Mouse (Mus musculus): Measurements from ENCODE around the gene Dhrs3. TPM values are rescaled to one million over a fixed set of nuclear protein-coding genes. Genes with fewer than 3 reads are reported as not detected.

The Dhrs3 gene
- total RNA-seq, 2 experiments from 2014 or later, result 11.7 to 14.1 TPM

DNA sequence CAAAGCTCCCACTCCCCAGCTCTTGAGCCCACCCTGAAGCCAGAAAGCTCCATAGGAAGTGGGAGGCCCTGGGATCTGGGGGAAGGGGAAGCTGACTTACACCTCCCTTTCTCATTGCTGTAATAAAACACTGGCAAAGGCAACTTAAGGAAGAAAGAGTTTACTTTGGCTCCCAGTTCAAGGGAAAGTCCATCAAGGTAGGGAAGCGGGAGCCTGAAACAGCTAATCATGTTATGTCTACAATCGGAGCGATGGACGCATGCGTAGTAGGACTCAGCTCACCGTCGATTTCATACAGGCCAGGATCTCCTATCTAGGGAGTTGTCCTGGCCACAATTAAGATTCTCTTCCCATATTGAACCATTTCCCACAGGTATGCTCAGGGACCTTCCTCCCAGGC, 38.5 kb downstream of the Dhrs3 start:
- no peak for ATAC-seq (replicated peaks; ENCODE audit: low FRiP score, poor library complexity, severe bottlenecking)

GRCm38 (mm10) chr4:144934501-144934900, 41.9 kb downstream of the Dhrs3 start:
- 0 out of 2 replicates have a peak, but pooled peaks have one; percentile 13 for ATAC-seq (replicated peaks; ENCODE audit: low FRiP score, poor library complexity, severe bottlenecking)

DNA sequence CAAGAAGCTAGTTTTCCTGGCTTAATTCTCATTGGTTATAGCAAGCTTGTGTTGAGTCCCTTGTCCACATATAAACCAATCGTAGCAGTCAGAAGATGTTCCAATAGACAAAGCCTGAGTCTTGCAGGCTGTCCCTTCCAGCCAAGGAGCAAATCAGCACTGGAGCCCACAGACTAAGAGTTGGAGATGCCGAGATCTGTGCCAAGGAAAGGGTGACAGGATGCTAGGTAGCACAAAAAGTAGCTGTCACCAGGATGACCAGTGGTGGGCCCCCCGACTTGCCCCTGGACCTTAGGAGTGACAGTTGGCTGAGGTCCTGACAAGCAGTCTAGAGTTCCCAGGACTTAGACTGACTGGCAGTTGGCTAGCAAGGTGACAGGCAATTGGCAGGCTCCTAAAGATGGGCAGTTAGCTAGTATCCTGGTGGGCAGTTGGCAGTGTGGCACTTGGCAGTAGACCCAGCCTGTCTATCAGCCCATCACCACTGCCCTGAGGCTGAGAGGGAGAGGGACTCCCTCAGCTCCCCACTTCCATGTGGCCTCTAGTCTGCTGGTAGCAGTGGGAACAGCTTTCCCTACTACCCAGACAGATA, 44.0 kb downstream of the Dhrs3 start:
- ATAC-seq (replicated peaks; ENCODE audit: low FRiP score, poor library complexity, severe bottlenecking), result no peak

GRCm38 (mm10) chr4:144939847-144940411, 47.3 kb downstream of the Dhrs3 start:
- ATAC-seq (replicated peaks; ENCODE audit: low FRiP score, poor library complexity, severe bottlenecking), result no peak

DNA sequence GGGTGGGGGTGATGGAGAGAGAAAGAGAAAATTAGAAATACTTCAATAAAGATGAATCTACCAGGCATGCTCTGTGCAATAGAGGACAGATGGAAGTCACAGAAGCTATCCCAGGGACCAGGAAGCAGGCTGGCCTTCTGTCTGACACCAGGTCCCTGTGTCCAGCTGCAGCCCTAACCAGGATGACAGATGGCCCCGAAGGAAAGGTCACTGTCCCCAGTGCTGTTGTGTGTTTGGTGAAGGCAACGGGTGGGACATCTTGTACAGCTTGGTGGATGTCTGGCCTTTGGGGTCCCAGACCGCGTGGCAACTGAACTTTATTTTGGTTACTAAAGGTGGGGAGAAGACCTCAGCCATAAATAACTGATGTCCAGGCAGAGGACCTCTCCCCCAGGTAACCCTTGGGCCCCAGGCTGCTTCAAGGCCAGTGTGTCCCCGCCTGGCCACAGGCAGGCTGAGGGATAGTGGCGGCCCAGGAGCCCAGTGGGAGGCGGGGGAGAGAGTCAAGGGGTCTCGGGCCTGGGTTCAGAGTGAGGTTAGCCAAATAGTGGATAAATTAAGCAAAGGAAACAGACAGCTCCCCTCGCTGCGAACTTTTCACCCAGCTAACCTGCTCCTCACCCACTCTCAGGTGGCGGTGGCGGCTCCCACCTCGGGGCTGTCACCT, 48.3 kb downstream of the Dhrs3 start:
- ATAC-seq (replicated peaks; ENCODE audit: low FRiP score, poor library complexity, severe bottlenecking), result no peak

GRCm38 (mm10) chr4:144942433-144942832, 49.8 kb downstream of the Dhrs3 start:
- no peak for ATAC-seq (replicated peaks; ENCODE audit: low FRiP score, poor library complexity, severe bottlenecking)

GRCm38 (mm10) chr4:144943273-144943672, 50.6 kb downstream of the Dhrs3 start:
- ATAC-seq (replicated peaks; ENCODE audit: low FRiP score, poor library complexity, severe bottlenecking), result no peak

- ATAC-seq (replicated peaks; ENCODE audit: low FRiP score, poor library complexity, severe bottlenecking), result peak; percentile 28
Observed at GRCm38 (mm10) chr4:144947738-144948390, 55.2 kb downstream of the Dhrs3 start.

GRCm38 (mm10) chr4:144949441-144950326, 57.1 kb downstream of the Dhrs3 start:
- ATAC-seq (replicated peaks; ENCODE audit: low FRiP score, poor library complexity, severe bottlenecking), result peak; percentile 92

DNA sequence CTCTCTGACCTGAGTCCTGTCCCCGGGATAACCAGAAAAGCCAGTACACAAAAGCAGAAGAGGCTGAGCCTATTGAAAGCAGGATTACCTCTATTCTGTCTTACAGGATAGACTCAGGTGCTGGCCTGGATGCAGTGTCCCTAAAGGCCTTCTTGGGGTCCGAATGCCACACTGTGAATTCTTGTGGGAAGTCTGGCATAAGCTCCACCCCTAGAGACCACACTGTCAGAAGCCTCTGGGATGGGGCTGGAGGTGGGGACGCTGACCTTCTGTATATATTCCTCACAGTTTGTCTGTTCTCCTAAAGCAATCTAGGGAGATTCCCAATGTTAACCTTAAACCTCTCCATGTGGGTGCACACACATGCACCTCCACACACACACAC, 57.7 kb downstream of the Dhrs3 start:
- ATAC-seq (replicated peaks; ENCODE audit: low FRiP score, poor library complexity, severe bottlenecking), result no peak; the same call in 1 of the 2 replicates

- ATAC-seq (replicated peaks; ENCODE audit: low FRiP score, poor library complexity, severe bottlenecking), result no peak
Observed at GRCm38 (mm10) chr4:144950883-144951282, 58.3 kb downstream of the Dhrs3 start.

DNA sequence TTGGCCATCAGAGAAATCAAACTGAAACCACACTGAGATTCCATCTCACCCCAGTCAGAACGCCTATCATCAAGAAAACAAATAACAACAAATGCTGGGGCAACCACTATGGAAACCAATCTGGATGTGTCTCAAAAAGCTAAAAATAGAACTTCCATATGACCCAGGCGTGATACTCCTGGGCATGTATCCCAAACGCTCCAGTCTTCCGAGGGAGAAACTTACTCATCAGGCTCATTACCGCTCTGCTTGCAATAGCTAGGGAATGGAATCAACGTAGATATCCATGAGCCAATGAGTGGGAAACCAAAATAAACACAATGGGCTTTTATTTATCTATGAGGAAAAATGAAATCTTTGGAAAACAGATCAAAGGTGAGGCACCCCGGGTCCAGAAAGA, 59.2 kb downstream of the Dhrs3 start:
- ATAC-seq (replicated peaks; ENCODE audit: low FRiP score, poor library complexity, severe bottlenecking), result no peak

- no peak for ATAC-seq (replicated peaks; ENCODE audit: low FRiP score, poor library complexity, severe bottlenecking)
Observed at GRCm38 (mm10) chr4:144953421-144953820, 60.8 kb downstream of the Dhrs3 start.

DNA sequence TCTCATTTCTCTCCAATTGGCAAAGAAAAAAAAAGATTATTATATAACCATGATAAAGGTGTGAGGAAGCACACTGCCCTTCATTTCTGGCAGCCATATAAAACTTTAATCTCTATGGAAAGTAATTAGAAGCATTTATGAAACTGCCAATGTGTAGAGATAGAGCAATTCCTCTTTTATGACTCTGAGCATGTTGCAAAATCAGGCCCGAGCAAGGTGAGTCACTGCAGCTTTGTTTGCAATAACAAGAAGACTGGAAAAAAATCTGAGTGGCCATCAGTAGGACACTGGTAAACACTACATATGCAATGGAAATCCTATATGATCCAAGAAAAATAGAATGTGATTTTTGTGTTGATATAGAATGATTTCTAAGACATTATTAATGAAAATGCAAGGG, 63.2 kb downstream of the Dhrs3 start:
- no peak for ATAC-seq (replicated peaks; ENCODE audit: low FRiP score, poor library complexity, severe bottlenecking)

DNA sequence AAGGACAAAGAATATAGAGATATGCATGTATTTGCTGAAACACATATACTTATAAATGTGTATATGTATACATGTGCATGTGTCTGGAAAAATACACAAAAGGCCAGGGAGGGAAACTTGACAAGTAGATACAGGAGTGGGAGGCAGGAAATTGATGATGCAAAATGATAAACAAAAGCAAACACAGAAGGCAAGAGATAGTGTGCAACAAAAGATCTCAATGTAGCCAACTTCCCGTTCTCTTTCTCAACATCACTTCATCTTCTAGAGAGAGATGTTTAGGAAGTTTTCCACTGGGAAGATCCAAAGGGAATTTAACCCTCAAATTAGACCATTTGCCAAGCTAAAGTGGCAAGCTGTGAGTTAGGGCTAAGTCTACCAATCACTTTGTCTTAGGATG, 63.7 kb downstream of the Dhrs3 start:
- no peak for ATAC-seq (replicated peaks; ENCODE audit: low FRiP score, poor library complexity, severe bottlenecking)

GRCm38 (mm10) chr4:144957186-144957585, 64.6 kb downstream of the Dhrs3 start:
- no peak for ATAC-seq (replicated peaks; ENCODE audit: low FRiP score, poor library complexity, severe bottlenecking)

- ATAC-seq (replicated peaks; ENCODE audit: low FRiP score, poor library complexity, severe bottlenecking), result no peak
Observed at GRCm38 (mm10) chr4:144957721-144958120, 65.1 kb downstream of the Dhrs3 start.

DNA sequence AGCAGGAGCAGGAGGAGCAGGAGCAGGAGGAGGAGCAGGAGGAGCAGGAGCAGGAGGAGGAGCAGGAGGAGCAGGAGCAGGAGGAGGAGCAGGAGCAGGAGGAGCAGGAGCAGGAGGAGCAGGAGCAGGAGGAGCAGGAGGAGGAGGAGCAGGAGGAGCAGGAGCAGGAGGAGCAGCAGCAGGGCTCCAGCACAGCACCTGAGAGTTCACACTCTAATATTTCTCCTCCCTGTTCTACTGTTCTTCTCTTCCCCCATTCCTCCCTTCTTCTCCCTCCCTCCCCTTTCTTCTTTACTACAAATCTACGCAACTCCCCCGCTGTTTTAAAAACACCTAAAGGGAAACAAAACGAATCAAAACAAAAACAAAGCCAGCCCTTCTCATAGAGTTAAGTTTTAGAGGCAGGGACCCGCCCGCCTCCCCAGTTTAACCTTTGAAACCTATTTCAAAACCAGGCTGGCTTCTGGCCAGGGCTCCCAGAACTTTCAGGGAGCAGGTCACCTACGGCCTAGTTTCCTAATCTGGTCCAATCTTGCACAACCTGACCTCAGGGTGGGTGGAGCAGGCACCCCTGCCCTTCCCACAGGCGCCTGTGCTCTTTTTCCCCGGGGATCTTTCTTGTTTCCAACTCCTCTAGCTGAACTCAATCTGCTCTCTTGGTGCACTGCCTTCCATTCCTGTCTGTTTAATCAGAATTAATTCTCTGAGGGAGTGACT, 67.7 kb downstream of the Dhrs3 start:
- no peak for ATAC-seq (replicated peaks; ENCODE audit: low FRiP score, poor library complexity, severe bottlenecking)

DNA sequence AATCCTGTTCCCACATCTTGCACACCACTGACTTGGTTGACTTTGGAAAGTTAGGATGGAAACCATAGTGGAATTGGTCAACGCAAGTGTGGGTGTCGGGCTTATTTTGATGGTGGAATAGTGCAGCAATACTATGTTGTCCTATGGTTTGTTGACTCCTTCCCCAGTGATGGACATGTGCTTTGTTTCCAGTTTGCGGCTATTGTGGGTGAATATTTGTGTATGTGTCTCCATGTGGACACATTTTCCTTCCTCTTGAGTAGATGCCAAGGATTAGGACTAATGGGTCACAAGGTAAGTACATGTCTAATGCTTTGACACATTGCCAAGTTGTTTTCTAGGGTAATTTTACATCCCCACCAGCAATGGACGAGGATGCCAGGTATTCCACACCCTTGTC, 68.6 kb downstream of the Dhrs3 start:
- no peak for ATAC-seq (replicated peaks; ENCODE audit: low FRiP score, poor library complexity, severe bottlenecking)
